Mouse (Mus musculus) cerebellum, adult 2 months (tissue): ENCODE measurements around the gene Tatdn3.

Experiments
- CTCF ChIP-seq: fragments of 200-500 bp; IDR thresholded peaks from 2 replicates; pipeline ENCODE4 v1.5.1; 2011; ENCODE audit warnings: low read depth, mild to moderate bottlenecking, control low read depth, low read length, moderate library complexity, borderline replicate concordance; ENCODE audit not compliant: insufficient read depth
- POLR2A ChIP-seq: fragments of 200-500 bp; IDR thresholded peaks from 2 replicates; pipeline ENCODE4 v1.6.1; 2011; ENCODE audit warnings: low read length, control low read depth, borderline replicate concordance; ENCODE audit not compliant: insufficient read depth

DNA sequence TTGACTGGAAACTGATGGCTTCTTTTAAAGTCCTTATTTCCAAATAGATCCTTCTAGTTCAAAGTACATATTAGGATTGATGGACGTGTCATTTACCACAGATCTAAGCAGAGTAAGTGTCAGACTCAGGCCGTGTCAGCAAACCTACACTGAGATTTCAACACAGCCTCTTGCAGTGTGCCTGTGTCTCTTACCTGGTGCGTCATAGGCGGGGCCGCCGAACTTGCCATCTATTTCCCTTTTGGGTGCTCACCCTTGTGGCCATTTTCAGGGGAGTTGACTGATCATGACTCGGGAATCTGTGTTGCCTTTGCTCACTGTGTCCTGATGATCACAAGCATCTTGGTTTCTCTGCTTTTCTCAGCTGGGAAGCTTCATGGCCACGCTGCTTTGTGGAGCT lies 20.5 kb upstream of the Tatdn3 start:
- TF ChIP-seq POLR2A (no peak), CTCF (no peak)
